Mouse (Mus musculus) testis, postnatal 14 days (tissue): ENCODE measurements around the gene Fnbp1.

Experiments
- DNase-seq: peaks from one replicate; pipeline ENCODE4 v3.0.0; 2021; ENCODE audit warnings: low spot score

The Fnbp1 gene

GRCm38 (mm10) chr2:31024618-31025370 is 117.0 kb downstream of the Fnbp1 start:
- DNase-seq: peak; percentile 28

GRCm38 (mm10) chr2:31023940-31024339 is 117.9 kb downstream of the Fnbp1 start:
- DNase-seq: no peak

- no peak for DNase-seq
Observed at GRCm38 (mm10) chr2:31020202-31020601, 121.6 kb downstream of the Fnbp1 start.

GRCm38 (mm10) chr2:31019011-31019410 is 122.8 kb downstream of the Fnbp1 start:
- DNase-seq: no peak

GRCm38 (mm10) chr2:31018519-31018918 is 123.3 kb downstream of the Fnbp1 start:
- no peak for DNase-seq

GRCm38 (mm10) chr2:31017625-31018317 is 124.0 kb downstream of the Fnbp1 start:
- DNase-seq: no peak

GRCm38 (mm10) chr2:31013371-31014120 is 128.3 kb downstream of the Fnbp1 start:
- DNase-seq: no peak

- DNase-seq: no peak
Observed at GRCm38 (mm10) chr2:31007208-31007607, 134.6 kb downstream of the Fnbp1 start.

GRCm38 (mm10) chr2:31006434-31006833 is 135.4 kb downstream of the Fnbp1 start:
- peak; percentile 76 for DNase-seq

- no peak for DNase-seq
Observed at GRCm38 (mm10) chr2:31005453-31005852, 136.4 kb downstream of the Fnbp1 start.

- no peak for DNase-seq
Observed at GRCm38 (mm10) chr2:31002857-31003256, 139.0 kb downstream of the Fnbp1 start.

GRCm38 (mm10) chr2:30998443-30999260 is 143.2 kb downstream of the Fnbp1 start:
- no peak for DNase-seq

- no peak for DNase-seq
Observed at GRCm38 (mm10) chr2:30995432-30995996, 146.3 kb downstream of the Fnbp1 start.

- no peak for DNase-seq
Observed at GRCm38 (mm10) chr2:30994853-30995252, 147.0 kb downstream of the Fnbp1 start.

GRCm38 (mm10) chr2:30990221-30990620 is 151.6 kb downstream of the Fnbp1 start:
- DNase-seq: no peak

- peak; percentile 76 for DNase-seq
Observed at GRCm38 (mm10) chr2:30985111-30986020, 156.4 kb downstream of the Fnbp1 start.

GRCm38 (mm10) chr2:30983024-30983423 is 158.8 kb downstream of the Fnbp1 start:
- DNase-seq: peak; percentile 52

GRCm38 (mm10) chr2:30981790-30982513 is 159.9 kb downstream of the Fnbp1 start, which contains the start of the genes BC005624 and Usp20:
Gene BC005624, minus strand, starts transcription at chr2:30982201.
Gene Usp20, plus strand, starts transcription at chr2:30982279.
- DNase-seq: peak; percentile 100
